Mouse (Mus musculus) heart, postnatal 36 days (tissue): ENCODE measurements around the gene Nfix. TPM values are rescaled to one million over a fixed set of nuclear protein-coding genes. Genes with fewer than 3 reads are reported as not detected.

ENCODE experiments used
- DNase-seq, 2 experiments: peaks; one replicate each; pipeline ENCODE4 v3.0.0; 2021 to 2022
- intact Hi-C: fragments of 180-260 bp; cut with DNase I; formaldehyde crosslinking; loops from one replicate; pipeline ENCODE4 v1.15.1; 2025
- total RNA-seq, 2 experiments: library from RNA; stranded (reverse); gene quantifications; 2 replicates each; pipeline ENCODE4 v1.2.3; 2021

Gene Nfix
- total RNA-seq = 100 to 1,000 TPM; 279 to 296 TPM

DNA sequence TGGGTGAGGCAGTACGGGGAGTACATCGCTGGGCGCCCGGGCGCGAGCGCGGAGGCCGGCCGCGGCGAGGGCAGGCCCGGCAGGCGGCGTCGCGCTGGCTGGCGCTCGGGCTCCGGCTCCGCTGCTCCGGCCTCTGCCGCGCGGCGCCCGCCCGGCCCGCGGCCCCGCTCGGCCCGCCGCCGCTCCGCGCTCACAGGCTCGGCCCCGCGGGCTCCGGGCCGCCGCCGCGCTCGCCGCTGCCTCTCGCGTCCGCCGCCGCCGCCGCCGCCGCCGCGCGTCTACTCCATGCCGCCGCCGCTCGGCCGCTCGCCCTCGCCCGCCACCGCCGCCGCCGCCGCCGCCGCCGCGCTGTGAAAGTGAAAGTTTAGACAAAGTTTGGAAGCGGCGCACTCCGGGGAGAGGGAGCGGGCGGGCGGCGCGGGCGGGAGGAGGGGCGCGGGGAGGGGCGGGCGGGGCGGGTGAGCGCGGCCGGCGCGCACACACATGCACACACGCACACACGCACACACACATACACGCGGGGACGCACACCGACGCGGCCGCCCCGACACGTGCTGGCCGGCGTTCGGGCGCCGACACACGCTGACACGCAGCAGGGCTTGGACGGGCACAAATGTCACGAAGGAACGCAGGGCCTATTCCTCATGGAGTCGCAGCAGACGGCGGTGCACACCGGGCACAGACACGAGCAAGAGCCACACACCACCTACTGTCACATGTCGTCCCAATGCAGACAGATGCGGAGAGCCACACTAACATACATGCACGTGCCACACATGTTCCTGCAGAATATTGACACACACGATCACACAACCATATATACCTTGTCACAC, at the start of gene Nfix:
Gene Nfix, minus strand, starts transcription at position 346 of the 833 bp plus-strand sequence.
- intact Hi-C loops = no loop called here
- peak; percentile 80 to 83 for DNase-seq

DNA sequence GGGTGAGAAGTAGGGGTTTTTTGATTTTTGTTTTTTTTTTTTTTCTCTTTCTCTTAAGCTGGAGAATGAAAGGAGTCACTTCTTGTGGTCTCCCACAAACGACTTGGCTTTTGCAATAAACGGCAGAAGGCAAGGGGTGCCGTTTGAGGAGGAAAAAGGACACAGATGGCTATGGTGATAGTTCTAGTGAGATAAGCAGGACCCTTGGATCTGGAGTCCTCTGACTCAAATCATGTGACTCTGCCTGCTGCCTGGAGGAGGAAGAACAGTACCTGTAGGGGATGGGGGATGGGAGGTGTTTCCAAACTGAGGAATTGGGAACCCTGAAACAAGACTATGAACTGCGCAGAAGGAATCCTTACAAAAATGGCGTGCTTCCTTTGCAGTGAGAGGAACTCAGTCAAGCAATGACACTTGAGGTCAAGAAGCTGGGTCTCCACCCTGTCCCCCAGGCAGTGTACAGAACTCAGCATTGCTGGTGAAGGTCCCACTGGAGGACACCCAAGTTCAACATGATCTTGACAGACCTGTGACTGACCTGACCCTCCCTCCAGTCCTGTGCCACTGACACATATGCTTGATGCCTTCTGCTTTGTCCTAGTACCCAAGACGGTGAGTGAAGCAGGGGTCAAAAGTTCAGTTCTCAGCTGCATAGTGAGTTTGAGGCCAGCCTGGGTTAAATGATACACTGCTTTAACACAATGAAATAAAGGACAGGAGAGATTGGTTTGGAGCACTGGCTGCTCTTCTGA, 47.7 kb upstream of the Nfix start:
- intact Hi-C loops = loop anchor here (5.0 kb wide), 1 partner anchor 54 kb away; the partner anchor contains the start of gene Klf1
- DNase-seq = no peak

DNA sequence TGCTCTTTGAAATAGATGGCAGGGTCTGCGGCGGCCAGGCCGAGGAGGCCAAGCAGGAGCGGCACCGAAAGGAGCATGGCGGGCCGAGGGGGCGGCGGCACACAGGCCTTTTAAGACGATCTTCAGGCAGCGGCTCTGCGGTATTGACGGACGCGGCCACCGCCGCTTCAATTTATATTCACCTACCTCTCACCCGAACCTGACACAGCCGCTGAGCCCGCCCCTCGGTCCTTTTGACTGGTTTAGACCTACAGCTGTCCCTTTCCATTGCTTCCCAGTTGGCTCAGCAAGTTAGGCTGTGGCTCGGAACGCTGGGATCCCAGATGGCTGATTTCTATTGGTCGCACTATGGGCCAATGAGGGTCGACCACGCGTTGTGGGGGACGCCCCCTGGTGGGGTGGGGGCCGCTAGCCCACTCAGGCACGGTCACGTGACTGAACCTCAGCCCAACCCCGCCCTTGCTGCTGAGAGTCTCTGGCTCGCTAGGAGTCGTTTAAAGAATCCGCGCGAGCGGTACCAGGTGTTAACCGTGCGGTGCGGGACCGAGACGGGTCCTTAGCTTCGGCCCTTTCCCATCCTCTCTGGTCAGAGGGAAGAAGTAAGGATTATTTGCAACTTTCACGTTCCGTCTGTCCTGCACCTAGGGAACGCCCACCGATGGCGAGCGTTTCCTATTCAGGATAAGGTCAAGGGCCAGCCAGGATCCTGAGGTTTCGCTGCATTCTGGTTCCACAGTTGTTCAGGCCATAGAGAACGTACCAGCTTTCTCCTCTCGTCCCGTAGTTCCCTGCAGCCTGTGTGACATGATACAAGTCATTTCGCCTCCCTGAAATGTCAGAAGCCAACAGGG, 46.8 kb upstream of the Nfix start, which contains the start of gene Calr:
Gene Calr, minus strand, starts transcription at position 213 of the 851 bp plus-strand sequence.
- intact Hi-C loops = loop anchor here (5.0 kb wide), 1 partner anchor 55 kb away; the partner anchor contains the start of gene Klf1

DNA sequence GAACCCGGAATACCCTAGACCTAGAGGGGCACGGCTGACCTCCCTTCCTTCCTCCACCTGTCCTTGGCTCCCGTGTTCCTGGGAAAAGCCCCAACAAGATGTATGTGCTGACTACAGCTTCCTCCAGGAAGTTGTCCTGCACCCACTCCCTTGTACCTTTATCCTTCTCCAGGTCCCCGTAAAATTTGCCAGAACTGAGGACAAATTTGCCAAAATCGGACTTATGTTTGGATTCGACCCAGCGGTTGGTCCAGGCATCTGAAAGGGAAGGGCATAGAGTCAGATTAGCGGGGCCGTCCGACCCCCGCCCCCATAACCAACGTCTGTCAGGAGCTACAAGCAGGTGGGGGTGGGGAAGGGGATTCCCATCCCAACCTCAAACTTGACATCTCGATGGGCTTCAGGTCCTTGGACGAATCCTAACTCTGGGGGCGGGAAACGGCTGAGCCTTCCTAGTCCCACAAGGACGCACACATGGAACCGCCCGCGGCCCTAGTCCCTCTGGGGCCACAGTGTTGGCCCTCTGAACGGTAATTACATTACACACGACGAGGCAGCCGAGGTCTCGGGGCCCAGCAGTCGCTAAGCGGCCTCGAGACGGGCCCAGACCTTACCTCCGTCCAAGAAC, 46.1 kb upstream of the Nfix start:
- DNase-seq = peak in 1 of 2 experiments; percentile 38
- intact Hi-C loops = loop anchor here (5.0 kb wide), 1 partner anchor 56 kb away; the partner anchor contains the start of gene Klf1

More for the DNA sequence above, 46.8 kb upstream of the Nfix start, which contains the start of gene Calr:
- peak; percentile 98 for DNase-seq

DNA sequence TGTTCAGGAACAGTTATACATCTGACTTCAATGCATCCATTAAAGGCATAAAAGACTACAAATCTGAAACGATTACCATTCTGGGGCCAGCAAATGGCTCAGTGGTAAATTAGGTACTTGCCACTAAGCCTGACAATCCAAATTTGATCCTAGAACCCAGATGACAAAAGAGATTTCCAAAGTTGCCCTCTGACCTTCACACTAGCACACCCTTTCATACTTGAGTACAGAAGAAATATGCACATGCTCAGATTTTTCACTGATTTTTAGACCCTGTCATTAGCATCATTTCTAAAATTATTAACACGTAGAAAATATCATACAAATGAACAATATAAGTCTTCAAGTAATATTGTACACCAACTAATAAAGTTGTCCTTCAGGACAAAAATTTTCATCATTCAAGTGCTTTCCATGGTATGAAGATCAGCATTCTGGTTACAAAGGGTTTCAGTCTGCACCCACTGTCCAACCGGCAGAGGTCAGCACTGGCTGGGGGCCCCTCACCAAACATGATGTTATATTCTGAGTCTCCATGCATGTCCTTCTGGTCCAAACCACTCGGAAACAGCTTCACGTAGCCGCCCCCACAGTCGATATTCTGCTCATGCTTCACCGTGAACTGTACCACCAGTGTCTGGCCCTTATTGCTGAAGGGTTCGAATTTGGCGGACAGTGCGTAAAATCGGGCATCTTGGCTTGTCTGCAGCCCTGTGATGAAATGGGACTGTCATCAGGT, 45.4 kb upstream of the Nfix start:
- intact Hi-C loops = loop anchor here (5.0 kb wide), 1 partner anchor 57 kb away; the partner anchor contains the start of gene Klf1
- peak in 1 of 2 experiments; percentile 46 for DNase-seq

DNA sequence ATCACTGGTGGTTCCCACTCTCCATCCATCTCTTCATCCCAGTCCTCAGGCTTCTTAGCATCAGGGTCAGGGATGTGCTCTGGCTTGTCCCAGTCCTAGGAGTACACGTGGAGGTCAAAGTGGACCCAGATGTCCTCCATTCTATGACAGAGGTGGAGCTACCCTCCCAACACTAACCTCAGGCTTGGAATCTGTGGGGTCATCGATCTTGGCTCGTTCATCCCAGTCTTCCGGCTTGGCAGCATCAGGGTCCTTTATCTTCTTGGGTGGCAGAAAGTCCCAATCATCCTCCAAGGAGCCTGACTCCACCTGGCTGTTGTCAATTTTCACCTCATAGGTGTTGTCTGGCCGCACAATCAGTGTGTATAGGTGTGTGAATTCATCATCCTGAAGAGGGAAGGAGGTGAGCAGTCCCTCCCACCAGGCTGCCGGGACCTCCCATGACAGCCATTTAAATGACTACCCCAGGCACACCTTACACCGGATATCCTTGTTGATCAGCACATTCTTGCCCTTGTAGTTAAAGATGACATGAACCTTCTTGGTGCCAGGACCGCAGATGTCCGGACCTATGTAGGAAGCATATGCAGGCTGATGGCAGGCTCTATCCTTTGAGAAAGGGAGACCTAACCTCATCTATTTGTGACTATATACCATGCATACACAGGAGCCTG, 44.4 kb upstream of the Nfix start:
- DNase-seq = no peak
- intact Hi-C loops = loop anchor here (5.0 kb wide), 1 partner anchor 58 kb away; the partner anchor contains the start of gene Klf1

DNA sequence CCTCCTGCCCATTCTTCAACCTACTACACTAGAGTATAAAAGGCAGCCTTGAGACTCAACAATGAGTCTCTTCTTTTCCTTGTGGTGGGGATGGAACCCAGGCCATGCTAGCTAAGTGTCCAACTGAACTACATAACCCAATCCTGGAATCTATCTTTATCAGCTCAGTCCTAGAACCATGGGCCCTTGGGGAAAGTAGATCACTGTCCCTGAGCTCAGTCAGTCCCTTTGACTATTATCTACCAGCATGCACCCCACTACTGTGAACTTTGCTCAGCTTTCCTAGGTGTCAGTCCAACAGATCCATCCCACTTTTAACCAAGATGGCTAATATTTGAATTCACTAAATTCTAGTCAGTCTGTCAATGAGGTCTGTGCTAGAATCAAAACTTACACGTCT, 41.4 kb upstream of the Nfix start:
- no peak for DNase-seq
- intact Hi-C loops = no loop called here

DNA sequence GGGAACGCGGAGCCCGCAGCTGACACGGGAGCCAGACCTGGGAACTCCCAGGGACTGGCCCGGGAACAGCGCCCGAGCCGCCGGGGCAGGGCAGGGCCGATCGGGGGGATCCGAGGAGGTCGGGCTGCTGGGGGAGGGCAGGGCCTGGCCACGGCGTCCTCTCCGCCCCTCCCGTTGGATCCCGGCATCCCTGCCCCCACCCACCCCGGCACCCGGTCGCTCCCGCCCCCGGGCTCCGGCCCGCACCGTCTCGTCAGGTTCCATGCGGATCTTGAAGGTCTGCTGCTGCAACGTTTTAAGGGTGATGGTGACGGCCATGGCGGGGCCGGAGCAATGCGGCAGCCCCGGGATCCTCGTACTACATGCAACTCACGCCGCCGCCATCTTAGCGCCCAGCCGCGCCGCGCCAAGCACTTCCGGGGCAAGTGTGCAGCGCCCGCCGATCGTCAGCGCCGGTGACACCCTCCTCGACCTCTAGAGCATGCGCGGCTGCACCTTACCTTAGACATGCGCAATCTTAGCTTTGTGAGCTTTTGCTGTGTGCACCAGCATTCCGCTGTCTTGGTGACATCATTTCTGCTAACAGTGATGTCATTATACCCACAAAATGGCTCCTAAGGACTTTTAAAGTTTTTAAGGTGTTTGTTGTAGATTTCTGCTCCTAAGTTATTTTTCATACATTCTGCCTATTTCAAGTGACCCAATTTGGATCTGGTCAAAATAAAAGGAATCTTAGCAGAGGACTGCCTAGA, 40.3 kb upstream of the Nfix start, which contains the start of gene Rad23a:
Gene Rad23a, minus strand, starts transcription at position 418 of the 752 bp plus-strand sequence.
- DNase-seq = peak; percentile 88 to 91
- intact Hi-C loops = no loop called here

DNA sequence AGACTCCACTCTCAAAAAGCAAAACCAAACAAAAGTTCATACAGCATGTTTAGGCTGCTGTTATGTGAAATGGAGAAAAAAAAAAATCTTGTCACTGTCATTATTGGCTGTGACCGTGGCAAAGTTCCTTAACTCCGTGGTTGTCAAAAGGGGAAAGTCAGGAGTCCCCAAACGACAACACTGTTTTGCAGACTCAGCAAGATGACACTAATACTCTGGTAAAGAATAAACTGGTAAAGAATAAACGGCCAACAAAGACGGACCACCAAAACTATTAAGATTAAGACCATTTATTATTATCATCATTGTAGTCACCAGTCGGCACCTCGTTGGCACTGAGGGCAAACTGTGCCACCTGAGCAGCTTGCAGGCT, 39.7 kb upstream of the Nfix start:
- intact Hi-C loops = no loop called here
- DNase-seq = no peak

DNA sequence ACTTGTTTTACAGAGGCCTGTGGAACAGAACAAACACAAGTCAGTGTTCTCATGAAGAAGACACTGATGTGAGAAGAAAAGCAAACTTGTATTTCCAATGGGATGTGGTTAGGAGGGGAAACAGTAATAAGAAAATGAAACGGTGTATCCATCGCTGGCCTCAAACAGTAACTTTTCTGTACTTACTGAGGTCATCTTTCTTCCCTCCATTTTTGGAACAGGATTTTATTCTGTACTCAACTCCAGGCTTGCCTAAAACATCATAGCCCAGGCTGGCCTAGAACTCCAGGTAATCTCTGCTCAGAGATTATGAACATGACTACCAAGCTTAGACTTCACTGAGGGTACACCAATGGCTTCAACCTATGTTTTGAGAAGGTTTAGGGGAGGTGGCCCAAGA, 39.3 kb upstream of the Nfix start:
- no peak for DNase-seq
- intact Hi-C loops = no loop called here

DNA sequence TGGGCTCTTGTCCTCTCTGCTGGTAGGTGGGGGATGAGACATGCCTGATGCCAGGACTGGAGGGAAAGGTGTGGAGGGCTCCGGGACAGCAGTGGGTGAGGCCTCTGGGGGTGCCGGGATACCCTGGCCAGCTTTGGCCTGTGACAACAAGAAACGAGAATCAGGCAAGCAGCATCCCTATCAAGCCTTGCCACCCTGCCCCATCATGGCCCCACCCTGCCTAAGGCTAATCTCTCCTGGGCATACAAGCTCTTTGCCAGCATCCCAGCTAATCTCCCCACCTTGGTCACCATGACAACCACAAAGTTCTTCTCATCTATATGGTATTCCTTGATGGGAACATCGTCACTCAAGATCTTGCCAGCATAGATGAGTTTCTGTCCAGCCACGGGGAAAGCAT, 38.4 kb upstream of the Nfix start:
- no peak for DNase-seq
- intact Hi-C loops = no loop called here

DNA sequence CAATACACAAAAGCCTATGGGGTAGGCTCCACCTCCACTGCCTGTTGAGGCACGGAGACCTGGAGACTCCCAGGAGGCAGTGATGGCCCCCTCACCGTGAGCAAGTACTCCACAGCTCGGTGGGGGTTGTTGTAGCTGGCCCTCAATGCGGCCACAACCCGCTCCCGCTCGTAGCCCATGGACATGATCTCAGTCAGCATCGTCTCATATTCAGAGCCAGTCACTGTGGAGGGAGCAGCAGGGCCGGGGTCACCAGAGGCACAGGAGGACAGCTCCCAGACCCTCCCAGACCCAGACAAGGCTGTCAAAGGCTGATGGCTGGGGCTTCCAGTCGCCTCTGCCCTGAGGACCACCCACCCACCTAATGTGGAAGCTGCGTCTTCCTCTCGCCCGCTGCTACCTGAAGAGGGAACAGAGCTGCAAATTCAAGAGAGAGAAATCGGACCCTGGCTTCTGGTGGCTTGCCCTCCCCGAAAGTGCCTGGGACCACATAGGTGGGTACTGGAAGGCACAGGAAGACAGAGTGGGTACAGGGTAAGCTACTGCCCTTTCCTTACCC, 37.8 kb upstream of the Nfix start:
- intact Hi-C loops = no loop called here
- DNase-seq = no peak

DNA sequence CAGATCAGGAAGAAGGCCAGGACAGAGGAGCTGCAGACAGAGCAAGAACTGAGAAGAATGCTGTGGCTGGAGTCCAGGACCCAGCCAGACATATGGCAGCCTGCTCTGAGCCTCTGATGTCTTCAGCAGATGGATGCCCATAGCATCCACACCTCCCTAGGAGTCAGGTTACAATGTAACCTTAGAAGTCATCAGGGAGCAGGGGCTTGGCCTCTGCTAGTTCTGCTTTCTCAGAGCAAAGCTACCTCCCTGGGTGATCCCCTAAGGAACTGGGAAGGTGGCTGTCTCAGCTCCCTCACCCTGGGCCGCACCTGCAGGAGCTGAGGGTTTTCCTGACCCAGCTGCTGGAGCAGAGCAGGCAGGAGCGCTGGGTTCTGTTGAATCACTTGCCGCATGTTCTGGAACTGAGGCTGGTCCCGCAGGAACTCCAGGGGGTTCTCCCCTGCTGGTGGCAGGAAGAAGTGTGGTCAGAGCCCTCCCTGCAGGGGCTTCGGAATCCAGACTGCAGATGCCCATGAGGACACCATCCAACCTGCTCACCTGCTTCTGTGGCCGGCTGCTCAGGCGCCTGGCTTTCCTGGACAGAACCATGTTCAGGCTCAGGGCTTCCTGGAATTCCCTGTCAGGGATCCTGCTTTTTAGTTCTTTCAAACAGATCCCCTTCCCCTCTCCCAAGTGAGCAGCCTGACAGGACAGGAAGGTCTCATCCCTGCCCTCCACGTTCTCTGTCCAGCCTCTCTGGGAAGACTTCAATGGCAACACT, 37.2 kb upstream of the Nfix start:
- intact Hi-C loops = no loop called here

DNA sequence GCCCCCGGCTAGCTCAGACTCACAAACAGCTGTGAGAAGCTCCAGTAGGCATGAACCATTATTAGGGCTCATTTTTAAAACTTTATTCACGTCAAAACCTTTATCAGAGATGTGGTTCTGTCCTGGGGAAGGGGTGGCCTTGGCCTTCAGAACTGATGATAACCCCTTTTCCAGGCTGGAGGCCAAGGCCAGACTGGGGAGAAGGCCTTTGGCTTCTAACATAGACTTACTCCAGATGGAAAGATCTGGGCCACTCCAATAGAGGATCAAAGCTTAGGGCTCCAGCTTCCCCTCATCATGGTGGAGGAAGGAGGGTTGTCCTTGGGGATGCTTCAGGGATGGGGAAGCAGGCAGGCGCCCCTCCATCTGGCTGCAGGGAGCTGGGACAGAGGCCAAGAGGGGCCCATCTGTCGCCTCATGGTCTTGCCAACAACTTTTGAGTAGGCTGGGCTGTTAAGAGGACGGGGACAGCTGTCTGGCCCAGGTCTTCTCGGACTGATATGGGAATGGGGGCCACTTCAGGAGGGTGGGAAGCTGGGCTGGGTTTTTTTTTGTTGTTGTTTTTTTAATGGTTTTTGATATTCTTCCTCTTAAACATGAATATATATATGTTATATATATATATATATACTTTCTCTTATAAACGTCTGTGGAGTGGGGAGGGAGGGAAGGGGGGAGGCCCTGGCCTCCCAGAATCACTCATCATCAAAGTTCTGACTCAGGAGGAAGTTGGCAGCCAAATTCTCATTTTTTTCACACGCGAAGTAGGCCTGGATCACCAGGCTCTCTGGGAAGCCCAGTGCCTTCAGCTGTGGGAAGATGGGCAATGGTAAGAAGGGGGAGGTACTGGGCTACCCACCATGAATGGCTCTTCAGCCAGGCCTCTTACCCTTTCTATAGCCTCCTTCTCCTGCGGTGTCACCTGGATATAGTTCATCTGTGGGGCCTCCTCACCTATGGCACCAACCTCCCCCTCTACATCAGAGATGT, 35.0 kb upstream of the Nfix start:
- no peak for DNase-seq
- intact Hi-C loops = no loop called here

More for the DNA sequence above, 37.2 kb upstream of the Nfix start:
- DNase-seq = no peak

DNA sequence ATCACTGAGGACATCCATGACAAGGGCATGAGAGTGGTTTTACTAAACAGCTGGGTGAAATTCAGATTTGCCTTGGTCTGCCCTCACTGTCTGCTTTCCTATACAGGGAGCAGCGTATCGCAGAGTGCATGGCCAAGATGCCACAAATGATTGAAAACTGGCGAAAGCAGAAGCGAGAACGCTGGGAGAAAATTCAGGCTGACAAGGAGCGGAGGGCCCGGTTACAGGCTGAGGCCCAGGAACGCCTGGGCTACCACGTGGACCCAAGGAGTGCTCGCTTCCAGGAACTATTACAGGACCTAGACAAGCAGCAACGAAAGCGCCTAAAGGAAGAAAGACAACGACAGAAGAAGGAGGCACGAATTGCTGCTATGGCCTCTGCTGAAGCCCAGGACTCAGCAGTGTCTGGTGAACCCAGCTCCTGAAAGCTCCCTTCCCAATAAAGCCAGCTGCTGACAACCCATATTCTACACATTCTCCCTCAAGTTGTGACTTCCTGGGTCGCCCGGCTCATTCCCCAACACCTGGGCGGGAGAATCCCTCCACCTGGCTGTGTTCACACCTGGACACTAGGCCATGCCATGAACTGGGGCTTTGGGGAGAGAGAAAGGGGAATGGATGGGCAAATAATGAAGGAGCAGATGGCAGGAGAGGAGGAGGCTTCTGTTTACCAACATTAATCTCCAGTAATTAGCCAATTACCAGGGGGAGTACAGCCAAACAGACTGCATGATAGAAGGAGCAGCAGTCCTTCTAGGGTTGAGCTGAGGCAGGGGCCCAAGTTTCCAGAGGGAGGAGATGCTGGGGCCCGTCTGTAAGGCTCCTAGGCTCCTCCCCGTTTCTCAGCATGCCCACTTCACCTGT, 34.1 kb upstream of the Nfix start:
- DNase-seq = no peak
- intact Hi-C loops = no loop called here
